Mouse (Mus musculus) heart, embryonic 16.5 days (tissue): ENCODE measurements around the gene Msl1. TPM values are rescaled to one million over a fixed set of nuclear protein-coding genes. Genes with fewer than 3 reads are reported as not detected.

Experiments
- ATAC-seq: fragments of 200-750 bp; cut with Nextera tagmentation; replicated peaks from 2 replicates; pipeline ENCODE4 v1.8.0; 2017; ENCODE audit warnings: moderate number of reproducible peaks; ENCODE audit not compliant: insufficient read depth, low FRiP score; ENCODE audit errors: extremely low read depth
- H3K27ac ChIP-seq: fragments of 300-500 bp; sonication (generic); 2 replicates; pipeline ENCODE4 v1.5.1; 2014; ENCODE audit warnings: mild to moderate bottlenecking, low read length, control low read depth, moderate library complexity
- H3K27me3 ChIP-seq: fragments of 300-500 bp; sonication (generic); 2 replicates; pipeline ENCODE4 v1.6.1; 2014; ENCODE audit warnings: low read length, mixed read lengths; ENCODE audit not compliant: control insufficient read depth, insufficient read depth
- H3K36me3 ChIP-seq: fragments of 300-500 bp; sonication (generic); 2 replicates; pipeline ENCODE4 v1.6.1; 2014; ENCODE audit not compliant: control insufficient read depth, insufficient read depth
- H3K4me1 ChIP-seq: fragments of 300-500 bp; sonication (generic); 2 replicates; pipeline ENCODE4 v1.6.1; 2014; ENCODE audit warnings: low read length, mixed read lengths; ENCODE audit not compliant: control insufficient read depth, insufficient read depth
- H3K4me2 ChIP-seq: fragments of 300-500 bp; sonication (generic); 2 replicates; pipeline ENCODE4 v1.6.1; 2014; ENCODE audit warnings: low read depth, mild to moderate bottlenecking, control low read depth, low read length
- H3K4me3 ChIP-seq: fragments of 300-500 bp; sonication (generic); 2 replicates; pipeline ENCODE4 v1.5.1; 2014; ENCODE audit warnings: mild to moderate bottlenecking, control low read depth, low read length
- H3K9ac ChIP-seq: fragments of 300-500 bp; sonication (generic); 2 replicates; pipeline ENCODE4 v1.6.1; 2014; ENCODE audit warnings: low read length, control low read depth
- H3K9me3 ChIP-seq: fragments of 300-500 bp; sonication (generic); replicated peaks from 2 replicates; pipeline ENCODE4 v1.6.1; 2016; ENCODE audit warnings: low read length; ENCODE audit not compliant: control insufficient read depth
- WGBS: fragments of 180-500 bp; shearing (Covaris S2); extraction: QIAGEN DNeasy Blood & Tissue Kit; methylation state at CpG from one replicate; pipeline ENCODE4 v1.1.7; 2014; 5-methylcytosine and 5-hydroxymethylcytosine counted together
- polyA plus RNA-seq: library from polyadenylated mRNA; unstranded; fragments of >200 nt; fragmentation: Nextera tagmentation; extraction: Ambion mirVana; gene quantifications from 2 replicates; pipeline ENCODE4 v1.2.1, GENCODE M21; 2015

Msl1 gene
- polyA plus RNA-seq, 1 experiment from 2014 or later = 15.2 TPM

DNA sequence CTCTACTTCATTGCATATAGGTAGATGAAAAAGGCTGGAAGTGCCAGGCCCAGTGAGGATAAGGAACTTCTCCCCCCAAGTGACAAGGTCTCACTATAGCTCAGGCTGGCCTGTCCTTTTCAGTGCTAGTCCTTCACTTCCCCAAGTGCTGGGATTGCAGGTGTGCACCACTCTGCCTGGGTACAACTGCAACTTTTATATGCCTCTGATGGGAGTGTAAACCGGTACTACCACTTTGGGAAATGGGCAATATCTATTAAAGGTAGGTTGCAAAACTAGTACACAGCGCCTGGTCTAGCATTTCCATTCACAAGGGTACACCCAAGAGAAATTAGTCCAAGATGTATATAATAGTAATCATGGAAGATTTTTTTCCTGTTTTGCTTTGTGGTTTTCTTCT is 59.3 kb downstream of the Msl1 start:
- no peak for ATAC-seq
- Histone ChIP-seq H3K27ac (no peak overlapping the region), H3K9ac (no peak overlapping the region), H3K4me1 (no peaks in the 10 kb centered on the region), H3K27me3 (no peaks in the 10 kb centered on the region), H3K9me3 (no peaks in the 10 kb centered on the region), H3K4me2 (no peak overlapping the region), H3K36me3 (no peaks in the 10 kb centered on the region), H3K4me3 (no peak overlapping the region)
- WGBS = 88% methylated on average over 2 of the region's 2 CpGs

Other genes with a start within 250 kb of the Msl1 start
- gene Ikzf3, start 249.5 kb upstream of the Msl1 start, polyA plus RNA-seq = 1.0 and 4.0 TPM in 2 replicates
- gene Zpbp2, start 244.4 kb upstream of the Msl1 start, polyA plus RNA-seq = 0.42 and 0.62 TPM in 2 replicates
- 65.1 and 66.7 TPM in 2 replicates for gene Ormdl3, start 208.1 kb upstream of the Msl1 start, polyA plus RNA-seq
- gene Lrrc3c, start 197.2 kb upstream of the Msl1 start, polyA plus RNA-seq = not detected in 2 replicates
- 0.30 and 2.9 TPM in 2 replicates for gene Gm12355, start 169.9 kb upstream of the Msl1 start, polyA plus RNA-seq
- 0.09 TPM in 1 of 2 replicates, not detected in the other for gene Gsdma3, start 169.2 kb upstream of the Msl1 start, polyA plus RNA-seq
- 0.18 TPM in 1 of 2 replicates, not detected in the other for gene Gsdma2, start 148.8 kb upstream of the Msl1 start, polyA plus RNA-seq
- gene Gsdma, start 131.2 kb upstream of the Msl1 start, polyA plus RNA-seq = not detected in 2 replicates
- 166 and 169 TPM in 2 replicates for gene Psmd3, start 113.0 kb upstream of the Msl1 start, polyA plus RNA-seq
- not detected in 2 replicates for gene Csf3, start 94.3 kb upstream of the Msl1 start, polyA plus RNA-seq
- 36.8 and 40.3 TPM in 2 replicates for gene Med24, start 66.1 kb upstream of the Msl1 start, polyA plus RNA-seq
- 37.5 and 40.2 TPM in 2 replicates for gene Thra, start 54.9 kb upstream of the Msl1 start, polyA plus RNA-seq
- gene Nr1d1, start 20.2 kb upstream of the Msl1 start, polyA plus RNA-seq = 7.0 and 8.2 TPM in 2 replicates
- gene Casc3, start 9.4 kb downstream of the Msl1 start, polyA plus RNA-seq = 23.4 and 24.0 TPM in 2 replicates
- gene Rapgefl1, start 41.3 kb downstream of the Msl1 start, polyA plus RNA-seq = 1.0 and 1.1 TPM in 2 replicates
- gene Wipf2, start 68.1 kb downstream of the Msl1 start, polyA plus RNA-seq = 3.1 and 3.4 TPM in 2 replicates
- gene Cdc6, start 112.3 kb downstream of the Msl1 start, polyA plus RNA-seq = 18.6 and 23.0 TPM in 2 replicates
- 28.2 and 28.6 TPM in 2 replicates for gene Rara, start 132.3 kb downstream of the Msl1 start, polyA plus RNA-seq
- 4.1 and 4.5 TPM in 2 replicates for gene Gjd3, start 187.5 kb downstream of the Msl1 start, polyA plus RNA-seq
- gene Top2a, start 228.7 kb downstream of the Msl1 start, polyA plus RNA-seq = 162 and 179 TPM in 2 replicates
- 377 and 385 TPM in 2 replicates for gene Igfbp4, start 245.7 kb downstream of the Msl1 start, polyA plus RNA-seq